Mouse (Mus musculus): Measurements from ENCODE around the gene Btg2.

Gene Btg2

DNA sequence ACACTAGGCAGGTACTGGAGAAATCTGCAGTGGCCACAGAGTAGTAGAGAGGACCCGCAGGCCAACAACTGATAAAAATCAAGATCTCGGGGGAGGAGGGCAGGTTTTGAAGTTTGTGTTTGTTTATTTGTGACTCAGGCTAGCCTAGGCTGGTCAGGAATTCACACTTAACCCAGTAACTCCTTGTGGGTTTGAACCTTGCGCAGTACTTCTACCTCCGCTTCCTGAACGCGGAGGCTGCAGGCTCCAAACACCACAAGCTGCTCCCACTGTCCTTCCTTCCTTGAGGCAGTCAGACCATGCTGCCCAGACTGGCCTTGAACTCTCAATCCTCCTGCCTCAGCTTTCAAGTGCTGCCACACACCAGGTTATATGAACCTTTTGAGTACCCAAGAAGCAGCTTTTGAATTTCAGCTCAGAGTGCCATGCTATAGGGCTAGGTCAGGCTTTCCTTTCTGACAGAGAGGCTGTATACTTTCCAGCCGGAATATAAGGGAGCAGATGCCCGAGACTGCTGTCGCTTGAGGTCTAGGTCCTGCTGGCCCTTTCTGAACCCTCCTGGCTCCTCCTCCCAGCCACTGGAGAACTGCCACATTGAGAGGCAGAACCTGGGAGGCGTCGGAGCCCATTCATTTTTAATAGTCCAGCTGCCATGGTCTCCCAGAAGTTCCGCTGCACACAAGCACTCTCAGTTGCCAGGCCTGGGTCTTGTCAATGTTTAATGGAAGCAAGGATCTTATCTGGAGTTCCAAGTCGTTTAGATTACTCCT lies 19.2 kb upstream of the Btg2 start:
- in situ Hi-C loops (cut with MboI, MseI): loop anchor here (25.0 kb wide), 1 partner anchor 1061 kb away; the partner anchor contains the start of genes Mdm4 and Pik3c2b

DNA sequence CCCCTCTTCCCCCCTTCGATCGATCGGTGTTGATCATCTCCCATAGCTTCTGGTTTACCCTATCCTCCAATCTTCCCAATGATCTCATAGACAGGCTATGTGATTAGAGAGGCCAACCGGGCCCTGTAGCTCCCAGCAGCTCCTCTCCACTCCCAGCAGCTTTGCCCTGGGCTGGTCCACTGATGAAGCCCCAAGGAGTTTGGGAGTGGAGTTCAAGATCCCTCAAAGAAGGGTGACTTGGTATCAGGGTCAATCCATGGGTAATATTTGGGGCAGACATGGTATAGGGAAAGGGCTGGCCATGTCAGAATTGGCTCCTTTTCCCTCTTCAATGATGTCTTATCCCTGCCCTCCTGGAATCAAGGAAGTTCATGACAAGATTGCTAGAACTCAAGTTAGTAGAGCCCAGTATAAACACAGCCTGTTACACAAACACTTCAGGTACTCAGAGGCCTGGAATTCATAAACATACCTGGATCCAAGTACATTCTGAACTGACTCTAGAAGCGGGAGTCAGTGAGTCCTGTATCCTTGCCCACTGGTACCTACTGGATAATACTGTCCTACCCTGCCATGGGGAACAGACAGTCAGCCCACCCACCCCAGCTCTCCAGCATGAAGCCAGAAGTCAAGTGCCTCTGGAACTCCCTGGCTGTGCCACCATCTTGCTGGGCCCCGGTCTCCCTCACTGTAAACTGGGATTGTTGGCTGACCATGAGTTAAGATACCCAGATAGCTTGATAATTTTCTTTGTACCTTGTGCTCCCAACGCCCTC lies 18.3 kb upstream of the Btg2 start:
- in situ Hi-C loops (cut with MboI, MseI): loop anchor here (25.0 kb wide), 1 partner anchor 1060 kb away; the partner anchor contains the start of genes Mdm4 and Pik3c2b

DNA sequence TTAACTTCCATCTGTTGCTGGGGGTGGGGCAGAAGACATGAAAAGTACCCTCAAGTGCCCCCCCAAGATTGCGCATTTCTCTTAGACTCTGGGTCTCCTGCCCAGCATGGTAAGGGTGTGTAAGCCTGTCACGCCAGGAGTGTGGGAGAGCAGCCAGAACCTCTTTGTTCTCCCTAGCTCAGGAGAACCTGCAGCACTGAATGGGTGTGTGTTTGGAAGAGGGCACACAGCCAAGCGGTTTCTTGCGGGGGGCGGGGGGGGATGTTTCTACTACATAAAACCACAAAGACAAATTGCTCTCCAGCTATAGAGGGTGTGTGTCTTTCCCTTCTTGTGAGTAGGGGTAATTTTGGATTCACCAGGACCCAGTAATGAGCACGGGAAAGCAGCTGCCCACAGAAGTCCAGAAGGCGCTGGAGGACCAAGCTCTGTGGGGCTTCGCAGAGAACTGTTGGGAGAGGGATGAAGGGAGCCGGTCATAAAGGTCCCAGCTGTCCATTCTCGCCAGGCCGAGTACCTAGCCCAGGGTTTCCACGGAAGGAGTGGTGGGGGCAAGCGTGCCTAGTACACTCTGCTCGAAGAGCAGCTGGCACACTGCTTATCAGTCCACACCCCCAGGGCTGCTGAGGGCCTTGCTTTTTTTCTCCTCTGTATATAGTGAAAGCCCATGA lies 17.5 kb upstream of the Btg2 start:
- in situ Hi-C loops (cut with MboI, MseI): loop anchor here (25.0 kb wide), 1 partner anchor 1059 kb away; the partner anchor contains the start of genes Mdm4 and Pik3c2b

DNA sequence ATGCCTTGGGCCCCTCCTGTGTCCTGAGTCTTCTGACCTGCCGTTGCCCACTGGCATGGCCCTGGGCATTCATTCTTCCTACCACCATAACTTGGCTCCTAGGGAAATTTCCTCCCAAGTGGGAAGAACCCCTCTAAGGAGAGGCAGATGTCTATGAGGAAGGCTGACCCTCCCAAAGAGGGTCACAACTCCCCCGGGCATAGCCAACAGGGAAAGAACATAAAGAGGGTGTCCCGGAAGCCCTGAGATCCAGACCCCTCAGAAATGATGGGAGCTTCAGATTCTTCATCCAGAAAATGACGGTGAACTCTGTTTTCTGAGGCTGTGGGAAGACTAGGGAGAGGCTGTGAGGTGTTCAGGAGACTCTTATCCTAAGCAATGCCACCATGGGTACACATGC lies 16.8 kb upstream of the Btg2 start:
- in situ Hi-C loops (cut with MboI, MseI): loop anchor here (25.0 kb wide), 1 partner anchor 1058 kb away; the partner anchor contains the start of genes Mdm4 and Pik3c2b

DNA sequence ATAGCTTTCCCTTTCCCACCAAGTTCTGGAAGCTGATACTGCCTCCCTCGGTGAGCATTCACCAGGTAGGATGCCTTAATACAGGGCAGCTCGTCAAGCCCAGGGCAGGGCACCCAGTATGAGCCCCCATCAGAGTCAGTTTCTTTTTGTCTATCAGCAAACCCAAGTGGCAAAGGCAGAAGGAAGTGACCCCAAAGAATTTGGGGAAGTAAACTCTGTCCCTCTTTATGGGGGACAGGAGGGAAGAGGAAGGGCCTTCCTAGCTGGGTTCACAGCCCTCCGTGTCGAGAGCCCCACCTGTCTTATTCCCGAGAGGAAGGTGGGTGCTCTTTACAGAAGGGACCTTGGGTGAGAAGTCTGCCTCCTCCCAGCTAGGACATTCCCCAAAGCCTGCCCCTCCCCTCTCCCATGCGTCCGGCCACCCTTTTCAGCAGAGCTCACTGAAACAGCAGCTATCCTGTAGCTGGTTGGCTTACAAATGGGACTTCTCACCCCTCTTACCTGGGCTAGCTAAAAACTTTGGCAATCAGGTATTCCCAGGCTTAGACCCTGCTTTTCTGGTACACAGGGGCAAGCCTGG lies 16.2 kb upstream of the Btg2 start:
- in situ Hi-C loops (cut with MboI, MseI): loop anchor here (25.0 kb wide), 1 partner anchor 1058 kb away; the partner anchor contains the start of genes Mdm4 and Pik3c2b

DNA sequence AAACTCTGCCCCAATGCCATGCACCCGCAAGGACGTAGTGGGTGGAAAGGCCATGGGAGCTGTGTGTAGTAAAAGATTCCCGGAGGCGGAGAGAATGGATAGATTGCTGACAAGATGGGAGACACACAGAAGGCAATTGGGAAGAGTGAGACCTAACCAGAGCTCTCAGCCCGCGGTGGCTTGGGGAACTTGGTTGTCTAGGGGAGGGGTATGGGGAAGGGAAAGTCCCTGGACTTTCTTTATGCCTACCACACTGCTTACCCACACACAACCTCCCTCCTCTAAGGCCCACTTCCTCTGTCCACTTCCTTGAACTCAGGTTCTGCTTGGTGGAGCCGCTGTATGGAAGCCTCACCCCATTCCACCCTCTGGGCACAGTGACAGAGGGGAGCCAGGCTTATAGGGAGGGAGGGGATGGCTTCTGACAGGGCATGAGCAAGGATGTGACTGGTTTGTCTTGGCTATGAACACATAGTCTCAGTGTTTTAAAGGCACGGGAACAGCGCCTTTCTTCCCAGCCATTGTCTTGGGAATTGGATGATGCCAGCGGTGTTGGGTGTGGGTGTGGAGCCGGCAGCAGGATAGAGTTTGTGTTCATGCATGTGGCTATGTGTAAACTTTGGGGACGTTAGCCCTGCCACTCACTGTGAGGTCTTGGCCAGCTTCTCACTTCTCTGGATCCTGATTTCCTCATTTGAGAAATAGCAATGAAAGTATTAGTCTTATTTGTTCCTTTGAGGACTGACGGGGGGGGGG lies 15.0 kb upstream of the Btg2 start:
- in situ Hi-C loops (cut with MboI, MseI): loop anchor here (25.0 kb wide), 1 partner anchor 1057 kb away; the partner anchor contains the start of genes Mdm4 and Pik3c2b

DNA sequence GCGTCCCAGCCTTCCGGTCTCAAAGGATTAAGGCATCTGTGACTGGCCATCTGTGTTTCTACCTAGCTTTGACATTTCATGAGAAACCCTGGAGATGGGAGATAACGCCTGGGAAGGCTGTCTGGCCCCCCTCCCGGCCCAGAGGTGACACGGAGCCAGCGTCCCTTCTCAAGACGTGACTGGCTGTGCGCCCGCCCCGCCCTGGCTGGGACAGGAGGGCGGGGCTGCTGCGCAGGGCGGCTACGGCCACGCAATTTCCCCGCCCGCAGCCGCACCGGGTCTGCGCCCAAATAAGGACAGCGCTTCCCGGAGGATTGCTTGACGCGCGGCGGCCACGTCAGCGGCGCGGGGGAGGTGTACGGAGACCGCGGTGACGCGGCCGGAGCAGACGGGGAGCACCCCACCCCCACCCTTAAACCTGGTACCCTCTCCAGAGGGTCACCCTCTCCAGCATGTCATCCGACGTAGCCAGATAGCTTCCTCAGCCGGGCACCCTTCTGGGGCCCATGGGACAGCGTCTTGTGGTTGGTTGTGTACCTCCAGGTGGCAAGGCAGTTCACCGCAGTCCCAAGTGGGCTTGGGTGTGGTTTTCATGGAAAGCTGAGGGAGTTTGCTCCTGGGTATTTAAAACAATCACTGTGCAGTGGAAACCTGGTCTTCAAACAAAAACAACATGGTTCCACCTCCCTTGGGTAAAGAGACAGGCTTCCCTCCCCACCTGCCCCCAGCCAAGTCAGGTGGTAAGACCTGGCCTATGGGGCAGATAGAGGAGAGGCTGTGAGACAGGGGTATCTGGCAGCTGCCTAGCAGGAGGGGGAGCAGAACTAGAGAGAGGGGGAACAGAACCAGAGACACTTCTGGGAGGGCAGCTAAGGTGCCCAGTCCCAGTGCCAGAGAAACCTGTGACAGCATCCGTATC lies 14.2 kb upstream of the Btg2 start:
- in situ Hi-C loops (cut with MboI, MseI): loop anchor here (25.0 kb wide), 1 partner anchor 1056 kb away; the partner anchor contains the start of genes Mdm4 and Pik3c2b

DNA sequence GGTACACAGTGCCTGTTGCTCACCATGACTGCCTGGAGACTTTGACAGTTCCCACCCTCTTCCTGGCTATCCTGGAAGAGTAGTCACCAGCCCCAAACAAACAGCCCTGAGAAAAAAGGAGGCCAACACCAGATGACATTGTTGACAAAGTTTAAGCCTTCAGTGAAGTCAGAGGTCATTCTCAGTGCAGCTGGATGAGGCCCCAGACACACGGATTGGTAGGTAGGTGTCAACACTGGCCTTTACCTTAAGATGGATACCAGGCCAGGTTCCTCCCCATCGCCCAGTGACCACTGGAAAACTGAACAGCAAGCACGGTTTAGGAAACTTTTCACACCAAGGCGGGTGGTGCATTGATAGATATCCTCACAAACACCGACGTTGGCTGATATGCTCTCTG lies 13.4 kb upstream of the Btg2 start:
- in situ Hi-C loops (cut with MboI, MseI): loop anchor here (25.0 kb wide), 1 partner anchor 1055 kb away; the partner anchor contains the start of genes Mdm4 and Pik3c2b

DNA sequence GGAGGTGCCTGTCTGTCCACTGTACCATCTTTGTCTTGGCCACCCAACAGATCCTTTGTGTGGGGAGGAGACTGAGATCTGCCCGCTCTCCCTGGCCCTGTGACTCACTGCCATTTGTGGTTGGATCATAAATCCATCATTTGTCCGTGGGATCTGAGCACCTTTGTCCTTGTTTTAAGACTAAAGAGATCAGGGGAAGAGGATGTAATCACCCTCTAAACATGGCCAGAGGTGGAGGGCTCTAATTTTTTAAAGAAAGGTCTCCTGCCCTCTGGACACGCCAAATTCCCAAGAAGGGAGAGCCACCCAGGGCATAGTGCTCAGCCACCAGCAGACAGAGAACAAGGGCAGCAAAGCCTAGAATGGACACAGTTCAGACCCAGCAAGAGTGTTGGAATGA lies 12.9 kb upstream of the Btg2 start:
- in situ Hi-C loops (cut with MboI, MseI): loop anchor here (25.0 kb wide), 1 partner anchor 1055 kb away; the partner anchor contains the start of genes Mdm4 and Pik3c2b

DNA sequence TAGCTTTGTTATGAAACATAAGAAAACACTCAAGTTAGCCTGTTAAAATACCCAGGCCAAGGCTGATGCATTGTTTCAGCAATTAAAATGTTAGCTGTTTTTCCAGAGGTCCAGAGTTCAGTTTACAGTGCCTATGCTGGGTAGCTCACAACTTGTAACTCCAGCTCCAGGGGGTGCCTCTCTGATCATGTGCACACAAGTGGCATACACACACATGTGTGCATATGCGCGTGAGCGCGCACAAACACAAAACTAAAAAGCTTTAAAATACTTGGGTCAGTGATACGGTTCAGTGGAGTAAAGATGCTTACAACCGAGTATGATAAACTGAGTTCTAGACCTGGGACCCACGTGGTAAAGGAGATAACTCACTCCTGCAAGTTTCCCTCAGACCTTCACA lies 10.2 kb upstream of the Btg2 start:
- in situ Hi-C loops (cut with MboI, MseI): loop anchor here (10.0 to 25.0 kb wide), 2 partner anchors 1052 to 1196 kb away; partner anchors contain the start of genes Mdm4, Pik3c2b and Rnpep

DNA sequence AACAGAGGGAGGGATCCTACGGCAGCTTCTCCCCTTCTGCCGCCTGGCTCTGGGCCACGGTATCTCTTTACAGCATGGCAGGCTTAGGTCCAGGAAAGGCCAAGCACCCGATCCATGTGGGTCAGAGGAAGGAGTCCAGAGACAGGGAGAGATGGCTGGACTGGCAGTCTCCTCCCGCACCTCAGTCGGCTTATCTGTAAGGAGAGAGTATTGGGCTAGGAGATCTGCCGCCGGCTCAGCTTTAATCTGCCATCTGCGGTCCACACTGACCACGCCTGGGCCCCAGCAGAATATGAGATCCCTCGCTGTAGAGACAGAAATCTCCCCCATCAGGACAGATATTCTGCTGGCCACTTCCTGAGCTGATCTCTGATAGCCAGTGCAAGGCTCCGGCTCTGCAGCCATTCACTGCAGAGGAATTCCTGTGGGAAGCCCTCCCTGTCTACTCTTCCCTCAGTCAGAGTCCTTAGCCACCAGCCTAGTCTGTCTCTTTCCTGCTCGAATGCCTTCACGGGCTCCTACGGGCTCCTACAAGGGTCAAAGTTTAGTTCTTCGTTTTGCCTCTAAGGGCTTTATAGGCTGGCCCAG lies 8.0 kb upstream of the Btg2 start:
- in situ Hi-C loops (cut with MboI, MseI): loop anchor here (10.0 to 25.0 kb wide), 2 partner anchors 1050 to 1198 kb away; partner anchors contain the start of genes Mdm4, Pik3c2b and Rnpep

DNA sequence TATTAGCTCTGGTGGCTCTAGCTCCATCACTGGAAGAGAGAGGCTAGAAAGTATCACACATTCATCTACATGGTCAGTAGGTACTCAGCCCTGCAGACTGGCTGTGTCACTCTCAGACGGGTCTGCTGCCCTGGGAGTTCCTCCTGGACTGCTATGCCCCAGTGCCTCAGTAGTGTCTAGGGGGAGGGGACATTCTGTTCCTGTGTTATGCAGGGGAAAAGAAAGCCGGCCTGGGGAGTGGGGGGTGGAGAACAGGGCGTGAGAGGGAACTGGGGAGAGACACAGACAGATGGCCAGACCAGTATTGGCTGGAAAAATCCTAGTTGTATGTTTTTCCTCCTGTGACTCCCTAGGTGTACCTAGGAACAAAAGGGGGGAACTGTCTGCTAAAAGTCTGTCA lies 7.1 kb upstream of the Btg2 start:
- in situ Hi-C loops (cut with MboI, MseI): loop anchor here (10.0 to 25.0 kb wide), 2 partner anchors 1049 to 1199 kb away; partner anchors contain the start of genes Mdm4, Pik3c2b and Rnpep

DNA sequence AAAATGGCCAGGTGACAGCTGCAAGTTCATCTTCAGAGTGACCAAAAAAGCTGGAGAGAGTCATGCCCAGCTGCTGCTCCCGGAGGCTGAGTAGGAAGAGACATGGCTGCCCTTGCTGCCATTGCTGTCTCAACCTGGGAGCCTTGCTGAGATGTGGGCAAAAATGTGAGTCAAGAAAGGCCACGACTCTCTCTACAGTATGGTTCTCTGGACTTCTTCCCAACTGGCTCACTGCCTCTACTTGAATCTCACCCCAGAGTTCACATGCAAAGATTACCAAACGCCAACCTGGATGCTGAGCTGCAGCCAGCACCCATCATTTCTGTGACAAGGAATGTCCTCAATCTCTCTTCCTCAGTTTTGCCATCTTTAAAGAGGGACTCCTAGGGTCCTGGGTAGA lies 5.2 kb upstream of the Btg2 start:
- in situ Hi-C loops (cut with MboI, MseI): loop anchor here (10.0 to 25.0 kb wide), 2 partner anchors 1047 to 1201 kb away; partner anchors contain the start of genes Mdm4, Pik3c2b and Rnpep

DNA sequence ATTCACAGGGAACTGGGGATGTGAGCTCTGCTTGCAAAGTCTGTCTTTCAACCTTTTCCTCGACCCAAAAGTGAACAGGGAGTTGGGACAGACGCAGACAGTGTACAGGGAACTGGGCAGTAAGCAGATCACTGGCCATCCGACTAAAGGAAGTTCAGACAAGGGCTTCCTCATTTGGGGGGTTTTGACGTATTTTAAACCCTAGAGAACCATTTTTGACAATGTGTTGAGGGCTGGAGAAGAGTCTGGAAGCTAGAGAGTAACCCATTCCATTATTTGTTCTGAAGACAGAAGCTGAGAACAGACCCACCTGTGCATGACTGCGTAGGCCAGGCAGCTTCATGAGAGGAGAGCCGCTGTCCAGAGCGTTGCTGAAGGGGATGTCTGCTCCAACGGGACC lies 4.8 kb upstream of the Btg2 start:
- in situ Hi-C loops (cut with MboI, MseI): loop anchor here (10.0 to 25.0 kb wide), 2 partner anchors 1046 to 1201 kb away; partner anchors contain the start of genes Mdm4, Pik3c2b and Rnpep

DNA sequence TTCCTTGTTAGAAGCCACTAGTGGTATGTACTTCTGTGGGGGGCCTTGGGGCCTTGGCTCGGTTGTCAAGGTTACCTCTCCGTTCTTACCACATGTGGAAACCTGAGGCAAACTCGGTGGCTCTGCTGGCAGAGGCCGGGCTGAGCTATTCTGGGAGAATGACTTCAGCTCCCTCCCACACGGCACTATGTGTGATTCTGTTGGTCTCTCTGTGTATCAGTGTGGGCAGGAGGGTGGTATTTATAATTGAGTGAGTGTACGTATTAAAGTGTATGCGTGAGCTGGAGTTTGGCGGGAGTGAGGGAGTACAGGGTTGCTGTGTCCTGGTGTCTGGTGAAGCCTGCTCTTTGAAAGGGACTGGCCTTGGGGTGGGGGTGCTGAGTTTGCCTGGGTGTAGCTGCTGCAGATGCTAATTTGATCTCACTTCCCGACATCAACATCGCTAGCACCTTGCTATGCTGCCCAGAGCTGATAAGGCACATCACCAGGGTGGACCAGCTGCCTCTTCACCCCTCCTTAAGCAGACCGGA lies 4.1 kb upstream of the Btg2 start:
- in situ Hi-C loops (cut with MboI, MseI): loop anchor here (10.0 to 25.0 kb wide), 2 partner anchors 1046 to 1202 kb away; partner anchors contain the start of genes Mdm4, Pik3c2b and Rnpep

DNA sequence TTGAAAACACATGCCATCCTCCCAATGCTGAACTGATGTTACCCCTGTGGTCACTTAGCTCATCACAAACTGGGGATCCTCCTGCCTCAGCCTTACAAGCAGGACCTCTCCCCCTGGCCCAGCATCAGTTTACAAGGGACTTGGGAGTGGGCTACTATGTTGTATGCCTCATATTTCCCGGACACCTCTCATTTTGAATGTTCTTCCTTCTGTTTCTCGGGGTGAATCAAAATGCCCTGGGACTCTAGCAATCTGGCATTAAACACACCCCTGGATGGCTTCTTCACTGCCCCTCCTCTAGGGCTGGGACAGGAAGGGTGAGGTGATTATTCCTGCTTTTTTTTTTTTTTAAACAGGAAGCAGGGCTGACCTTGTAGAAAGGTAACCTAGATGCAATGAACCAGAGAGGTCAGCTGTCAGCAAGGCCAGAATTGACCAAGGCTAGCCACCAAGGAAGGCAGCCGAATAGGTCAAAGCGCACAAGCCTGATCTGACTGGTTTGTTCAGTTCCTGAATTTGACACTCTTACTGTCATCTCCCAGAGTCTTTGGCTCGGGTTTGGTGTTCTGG lies 2.0 kb upstream of the Btg2 start:
- in situ Hi-C loops (cut with MboI, MseI): loop anchor here (10.0 to 25.0 kb wide), 2 partner anchors 1044 to 1204 kb away; partner anchors contain the start of genes Mdm4, Pik3c2b and Rnpep

DNA sequence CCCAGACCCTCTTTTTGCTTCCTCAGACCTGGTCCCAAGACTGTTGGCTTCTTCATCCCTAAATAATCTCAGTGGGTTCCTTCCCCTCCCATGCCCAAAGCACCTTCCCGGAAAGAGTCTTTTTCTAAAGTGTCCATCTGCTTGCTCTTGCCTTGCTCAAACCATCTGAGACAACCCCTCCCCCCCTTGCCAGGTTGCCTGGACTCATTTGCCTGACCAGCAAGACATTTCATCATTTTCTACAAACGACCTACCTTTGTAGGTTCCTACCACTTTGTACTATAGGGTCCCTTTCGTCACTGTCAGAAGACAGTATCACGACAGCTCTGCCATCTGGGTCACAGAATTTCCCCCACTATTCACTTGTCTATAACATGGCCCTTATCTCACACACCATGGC lies 1.5 kb upstream of the Btg2 start:
- in situ Hi-C loops (cut with MboI, MseI): loop anchor here (10.0 to 25.0 kb wide), 2 partner anchors 1043 to 1204 kb away; partner anchors contain the start of genes Mdm4, Pik3c2b and Rnpep
